Mouse (Mus musculus): ENCODE results near the gene Cpxm1. TPM values are rescaled to one million over a fixed set of nuclear protein-coding genes. Genes with fewer than 3 reads are reported as not detected.
"Not testable (repeated sequence)": the region's sequence is repeated elsewhere in the genome, so short reads cannot be mapped to it uniquely, and the experiment has no call there.

Cpxm1 gene
- polyA plus RNA-seq, 1 experiment: 0.34 TPM

DNA sequence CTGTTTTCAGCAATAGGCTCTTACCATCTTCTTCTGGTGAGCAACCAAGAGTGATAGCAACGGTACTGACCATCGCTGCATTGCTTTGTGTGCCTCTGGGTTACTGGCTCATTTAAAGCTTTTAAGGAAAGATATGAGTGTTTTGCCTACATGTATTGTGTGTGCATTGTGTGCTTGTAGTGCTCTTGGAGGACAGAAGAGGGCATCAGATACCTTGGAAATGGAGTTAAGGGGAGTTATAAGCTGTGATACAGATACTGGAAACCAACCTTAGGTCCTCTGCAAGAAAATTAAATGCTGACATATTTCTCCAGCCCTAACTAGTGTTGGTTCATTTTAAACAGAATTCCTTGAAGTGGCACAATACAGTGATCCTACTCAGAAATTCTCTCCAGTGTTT lies 8.6 kb downstream of the Cpxm1 start:
- H3K27me3 ChIP-seq (ENCODE audit: control insufficient read depth, insufficient read depth, insufficient read length): peaks cover 18% of the 10 kb centered on the region
- no peaks in the 10 kb centered on the region for H3K36me3 ChIP-seq (ENCODE audit: control insufficient read depth, insufficient read depth)
- H3K4me3 ChIP-seq: no peak overlapping the region
- no peaks in the 10 kb centered on the region for H3K79me2 ChIP-seq (ENCODE audit: control insufficient read depth, insufficient read depth)
- no peak overlapping the region for H3ac ChIP-seq (ENCODE audit: control insufficient read depth, insufficient read length)
- H3K4me2 ChIP-seq (ENCODE audit: low read depth): no peak overlapping the region
- TF ChIP-seq MYOG (IDR thresholded peaks at IDR 0.05; ENCODE audit: control insufficient read depth in 1 of 3, insufficient read depth in 1 of 3, insufficient read length in 2 of 3, low read depth in 2 of 3): no peak
- no peak for TF ChIP-seq POLR2A (IDR thresholded peaks at IDR 0.05; ENCODE audit: insufficient read length, low read depth)
- no peak for TF ChIP-seq REST (IDR thresholded peaks at IDR 0.05; ENCODE audit: insufficient read depth, insufficient read length)
- TF ChIP-seq USF1 (IDR thresholded peaks at IDR 0.05; ENCODE audit: low read depth): no peak
- no peak for TF ChIP-seq MAX (IDR thresholded peaks at IDR 0.05; ENCODE audit: low read depth)
- TF ChIP-seq TCF12 (IDR thresholded peaks at IDR 0.05; ENCODE audit: insufficient read depth, poor library complexity, severe bottlenecking): no peak
- TF ChIP-seq CEBPB (IDR thresholded peaks at IDR 0.05; ENCODE audit: insufficient read depth, poor library complexity, severe bottlenecking): no peak
- TF ChIP-seq SRF (IDR thresholded peaks at IDR 0.05; ENCODE audit: control insufficient read depth, insufficient read length, low read depth): no peak
- TF ChIP-seq E2F4 (IDR thresholded peaks at IDR 0.05; ENCODE audit: insufficient read depth): no peak
- no peak for TF ChIP-seq MYOD1 (IDR thresholded peaks at IDR 0.05; ENCODE audit: control insufficient read depth in 1 of 3, insufficient read length in 2 of 3, low read depth in 2 of 3)

DNA sequence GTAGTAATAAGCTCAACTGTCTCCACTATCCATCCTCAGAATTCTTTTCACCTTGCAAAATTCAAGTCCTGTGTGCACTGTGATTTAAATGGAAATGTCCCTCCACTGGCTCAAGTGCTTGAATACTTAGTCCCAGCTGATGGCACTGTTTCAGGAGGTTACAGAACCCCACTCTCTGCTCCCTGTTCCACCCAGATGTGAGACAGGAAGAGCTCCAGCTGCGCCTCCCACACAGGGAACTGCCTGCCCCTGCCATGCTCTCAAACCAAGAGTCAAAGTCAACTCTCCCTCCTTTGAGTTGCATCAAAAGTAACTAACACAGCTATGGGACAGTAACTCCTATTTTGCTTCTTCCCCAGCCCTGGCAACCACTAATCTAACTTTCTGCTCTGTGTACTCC lies 11.2 kb downstream of the Cpxm1 start:
- Histone ChIP-seq H3K79me2 (ENCODE audit: control insufficient read depth, insufficient read depth) (no peaks in the 10 kb centered on the region), H3ac (ENCODE audit: control insufficient read depth, insufficient read length) (no peak overlapping the region), H3K4me2 (ENCODE audit: low read depth) (no peak overlapping the region), H3K36me3 (ENCODE audit: control insufficient read depth, insufficient read depth) (no peaks in the 10 kb centered on the region), H3K4me3 (no peak overlapping the region), H3K27me3 (ENCODE audit: control insufficient read depth, insufficient read depth, insufficient read length) (peaks cover 17% of the 10 kb centered on the region)
- TF ChIP-seq MYOG (IDR thresholded peaks at IDR 0.05; ENCODE audit: control insufficient read depth in 1 of 3, insufficient read depth in 1 of 3, insufficient read length in 2 of 3, low read depth in 2 of 3): no peak
- TF ChIP-seq MYOD1 (IDR thresholded peaks at IDR 0.05; ENCODE audit: control insufficient read depth in 1 of 3, insufficient read length in 2 of 3, low read depth in 2 of 3): no peak
- no peak for TF ChIP-seq POLR2A (IDR thresholded peaks at IDR 0.05; ENCODE audit: insufficient read length, low read depth)

DNA sequence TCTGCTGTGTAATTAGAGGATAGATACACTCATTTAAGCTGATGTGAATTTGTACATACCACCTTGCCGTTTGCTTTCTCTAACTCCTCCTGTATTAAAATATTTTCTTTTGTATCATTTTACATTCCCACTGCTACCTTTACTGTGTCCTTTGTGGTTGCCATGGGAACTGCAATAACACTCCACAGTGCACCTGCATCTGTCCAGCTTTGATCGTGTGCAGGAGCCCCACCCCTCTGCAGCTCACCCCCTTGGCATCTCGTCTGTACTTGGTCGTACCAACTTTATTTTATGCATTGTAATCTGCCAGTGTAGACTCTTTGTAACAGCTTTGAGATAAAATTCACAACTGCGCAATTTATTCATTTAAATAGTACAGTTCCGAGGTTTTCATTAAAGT lies 13.5 kb downstream of the Cpxm1 start:
- TF ChIP-seq MYOG (IDR thresholded peaks at IDR 0.05; ENCODE audit: control insufficient read depth in 1 of 3, insufficient read depth in 1 of 3, insufficient read length in 2 of 3, low read depth in 2 of 3): no peak
- no peak for TF ChIP-seq E2F4 (IDR thresholded peaks at IDR 0.05; ENCODE audit: insufficient read depth)
- TF ChIP-seq TCF12 (IDR thresholded peaks at IDR 0.05; ENCODE audit: insufficient read depth, poor library complexity, severe bottlenecking): no peak
- no peak for TF ChIP-seq USF1 (IDR thresholded peaks at IDR 0.05; ENCODE audit: low read depth)
- TF ChIP-seq REST (IDR thresholded peaks at IDR 0.05; ENCODE audit: insufficient read depth, insufficient read length): no peak
- TF ChIP-seq TCF3 (IDR thresholded peaks at IDR 0.05; ENCODE audit: insufficient read length, low read depth): no peak
- TF ChIP-seq SRF (IDR thresholded peaks at IDR 0.05; ENCODE audit: control insufficient read depth, insufficient read length, low read depth): no peak
- TF ChIP-seq MYOD1 (IDR thresholded peaks at IDR 0.05; ENCODE audit: control insufficient read depth in 1 of 3, insufficient read length in 2 of 3, low read depth in 2 of 3): no peak
- no peak for TF ChIP-seq POLR2AphosphoS2 (IDR thresholded peaks at IDR 0.05; ENCODE audit: insufficient read length, low read depth)
- no peak for TF ChIP-seq MAX (IDR thresholded peaks at IDR 0.05; ENCODE audit: low read depth)
- no peak for TF ChIP-seq POLR2A (IDR thresholded peaks at IDR 0.05; ENCODE audit: insufficient read length, low read depth)
- no peak for TF ChIP-seq CEBPB (IDR thresholded peaks at IDR 0.05; ENCODE audit: insufficient read depth, poor library complexity, severe bottlenecking)
- H3K27me3 ChIP-seq (ENCODE audit: control insufficient read depth, insufficient read depth, insufficient read length): peaks cover 15% of the 10 kb centered on the region
- no peak overlapping the region for H3ac ChIP-seq (ENCODE audit: control insufficient read depth, insufficient read length)
- no peaks in the 10 kb centered on the region for H3K36me3 ChIP-seq (ENCODE audit: control insufficient read depth, insufficient read depth)
- H3K4me3 ChIP-seq: no peak overlapping the region
- H3K79me2 ChIP-seq (ENCODE audit: control insufficient read depth, insufficient read depth): no peaks in the 10 kb centered on the region
- no peak overlapping the region for H3K4me2 ChIP-seq (ENCODE audit: low read depth)

DNA sequence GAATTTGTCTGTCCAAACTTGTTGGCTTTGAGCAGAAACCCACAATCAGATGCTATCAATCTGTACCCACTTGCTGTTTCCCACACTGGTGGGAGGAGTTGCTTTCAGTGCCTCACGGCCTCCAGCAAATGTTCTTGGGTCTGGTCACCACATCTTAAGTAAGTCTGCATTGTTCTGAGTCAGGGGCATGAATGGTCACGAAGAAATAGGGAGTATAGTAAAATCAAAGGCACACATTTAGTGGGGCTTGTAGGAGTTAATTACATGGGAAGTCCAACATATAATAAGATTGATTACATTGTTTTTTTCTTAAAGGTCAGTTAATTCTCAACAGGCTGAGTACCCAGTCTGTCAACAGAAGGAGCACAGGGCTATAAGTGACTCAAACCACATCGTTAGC lies 14.2 kb downstream of the Cpxm1 start:
- Histone ChIP-seq H3ac (ENCODE audit: control insufficient read depth, insufficient read length) (no peak overlapping the region), H3K4me2 (ENCODE audit: low read depth) (no peak overlapping the region), H3K27me3 (ENCODE audit: control insufficient read depth, insufficient read depth, insufficient read length) (peaks cover 17% of the 10 kb centered on the region), H3K4me3 (no peak overlapping the region), H3K79me2 (ENCODE audit: control insufficient read depth, insufficient read depth) (no peaks in the 10 kb centered on the region), H3K36me3 (ENCODE audit: control insufficient read depth, insufficient read depth) (no peaks in the 10 kb centered on the region)
- TF ChIP-seq MYOG (IDR thresholded peaks at IDR 0.05; ENCODE audit: control insufficient read depth in 1 of 3, insufficient read depth in 1 of 3, insufficient read length in 2 of 3, low read depth in 2 of 3): no peak

DNA sequence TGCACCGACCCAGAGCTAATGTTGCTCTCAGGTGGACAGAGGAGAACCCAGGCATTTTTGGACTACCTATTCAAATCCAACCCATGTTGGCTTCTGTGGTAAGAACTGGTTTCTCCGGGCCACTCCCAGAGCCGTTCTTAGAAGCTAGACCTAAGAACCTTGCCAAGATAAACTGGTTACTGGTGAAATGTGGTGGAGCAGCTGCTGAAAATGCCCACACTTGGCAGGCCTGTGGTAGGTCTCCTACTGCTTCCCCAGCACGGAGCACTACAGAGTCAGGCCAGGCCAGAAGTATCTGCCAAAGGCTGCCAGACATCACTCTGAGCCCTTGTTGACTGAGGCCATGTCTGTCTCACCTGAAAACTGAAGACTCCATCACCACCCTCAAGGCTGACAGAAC lies 22.4 kb downstream of the Cpxm1 start:
- Histone ChIP-seq H3K4me3 (no peak overlapping the region), H3K27me3 (ENCODE audit: control insufficient read depth, insufficient read depth, insufficient read length) (peaks cover 42% of the 10 kb centered on the region), H3K79me2 (ENCODE audit: control insufficient read depth, insufficient read depth) (no peaks in the 10 kb centered on the region), H3ac (ENCODE audit: control insufficient read depth, insufficient read length) (no peak overlapping the region), H3K36me3 (ENCODE audit: control insufficient read depth, insufficient read depth) (no peaks in the 10 kb centered on the region), H3K4me2 (ENCODE audit: low read depth) (no peak overlapping the region)
- TF ChIP-seq REST (IDR thresholded peaks at IDR 0.05; ENCODE audit: insufficient read depth, insufficient read length): no peak
- TF ChIP-seq MYOG (IDR thresholded peaks at IDR 0.05; ENCODE audit: control insufficient read depth in 1 of 3, insufficient read depth in 1 of 3, insufficient read length in 2 of 3, low read depth in 2 of 3): peak in 2 of 3 experiments; percentile 46 to 67
- TF ChIP-seq MYOD1 (IDR thresholded peaks at IDR 0.05; ENCODE audit: control insufficient read depth in 1 of 3, insufficient read length in 2 of 3, low read depth in 2 of 3): peak in 2 of 3 experiments; percentile 25 to 64

DNA sequence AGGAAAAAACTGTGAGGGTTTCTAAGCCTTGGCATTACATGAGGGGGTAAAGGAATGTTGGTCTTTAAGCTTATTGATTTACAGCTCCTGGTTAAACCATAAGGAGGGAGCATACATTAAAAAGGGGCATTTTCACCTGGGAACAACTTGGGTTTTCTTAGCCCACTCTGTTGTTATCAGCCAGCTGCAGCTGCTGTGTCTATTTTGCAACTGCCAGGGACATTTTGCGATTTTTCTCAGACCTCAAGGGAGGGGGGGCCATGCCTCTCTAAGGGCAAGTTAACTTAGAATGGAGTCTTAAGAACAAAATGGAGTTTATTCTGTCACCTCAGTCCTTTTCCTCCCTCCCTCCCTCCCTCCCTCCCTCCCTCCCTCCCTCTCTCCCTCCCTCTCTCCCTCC lies 24.3 kb downstream of the Cpxm1 start:
- not testable (repeated sequence) for H3ac ChIP-seq (ENCODE audit: control insufficient read depth, insufficient read length); H3K79me2 ChIP-seq (ENCODE audit: control insufficient read depth, insufficient read depth); H3K4me3 ChIP-seq; H3K4me2 ChIP-seq (ENCODE audit: low read depth); H3K36me3 ChIP-seq (ENCODE audit: control insufficient read depth, insufficient read depth)
- peaks cover 44% of the 10 kb centered on the region for H3K27me3 ChIP-seq (ENCODE audit: control insufficient read depth, insufficient read depth, insufficient read length)

Data from myocyte (in vitro differentiated cells).